Mouse (Mus musculus): Measurements from ENCODE around the gene Smyd3. TPM values are rescaled to one million over a fixed set of nuclear protein-coding genes. Genes with fewer than 3 reads are reported as not detected.
A peak's percentile ranks its signal among the peaks of the same experiment; 100 is the strongest.

Gene Smyd3
- total RNA-seq, 2 experiments from 2014 or later: 18.2 to 19.3 TPM

- DNase-seq (ENCODE audit: low spot score in 2 of 2): no peak
Measured at GRCm38 (mm10) chr1:179238639-179239038, 279.2 kb downstream of the Smyd3 start.

- peak in 1 of 2 experiments; percentile 7 for DNase-seq (ENCODE audit: low spot score in 2 of 2)
Measured at GRCm38 (mm10) chr1:179237989-179238388, 279.9 kb downstream of the Smyd3 start.

- DNase-seq (ENCODE audit: low spot score in 2 of 2): no peak
Measured at GRCm38 (mm10) chr1:179236217-179236840, 281.5 kb downstream of the Smyd3 start.

- DNase-seq (ENCODE audit: low spot score in 2 of 2): peak; percentile 79 to 90
Measured at GRCm38 (mm10) chr1:179231777-179232661, 285.8 kb downstream of the Smyd3 start.

- no peak for DNase-seq (ENCODE audit: low spot score in 2 of 2)
Measured at GRCm38 (mm10) chr1:179229515-179229914, 288.3 kb downstream of the Smyd3 start.

GRCm38 (mm10) chr1:179220290-179220689 lies 297.6 kb downstream of the Smyd3 start:
- no peak for DNase-seq (ENCODE audit: low spot score in 2 of 2)

- no peak for DNase-seq (ENCODE audit: low spot score in 2 of 2)
Measured at GRCm38 (mm10) chr1:179218061-179218460, 299.8 kb downstream of the Smyd3 start.

GRCm38 (mm10) chr1:179217036-179217435 lies 300.8 kb downstream of the Smyd3 start:
- no peak for DNase-seq (ENCODE audit: low spot score in 2 of 2)

GRCm38 (mm10) chr1:179213381-179213780 lies 304.5 kb downstream of the Smyd3 start:
- no peak for DNase-seq (ENCODE audit: low spot score in 2 of 2)

GRCm38 (mm10) chr1:179212295-179212694 lies 305.5 kb downstream of the Smyd3 start:
- no peak for DNase-seq (ENCODE audit: low spot score in 2 of 2)

- DNase-seq (ENCODE audit: low spot score in 2 of 2): no peak
Measured at GRCm38 (mm10) chr1:179211313-179211712, 306.5 kb downstream of the Smyd3 start.

GRCm38 (mm10) chr1:179207846-179208595 lies 309.8 kb downstream of the Smyd3 start:
- no peak for DNase-seq (ENCODE audit: low spot score in 2 of 2)

GRCm38 (mm10) chr1:179207180-179207741 lies 310.6 kb downstream of the Smyd3 start:
- DNase-seq (ENCODE audit: low spot score in 2 of 2): no peak

- DNase-seq (ENCODE audit: low spot score in 2 of 2): no peak
Measured at GRCm38 (mm10) chr1:179198517-179199200, 319.2 kb downstream of the Smyd3 start.

GRCm38 (mm10) chr1:179197821-179198516 lies 319.9 kb downstream of the Smyd3 start:
- DNase-seq (ENCODE audit: low spot score in 2 of 2): no peak

- no peak for DNase-seq (ENCODE audit: low spot score in 2 of 2)
Measured at GRCm38 (mm10) chr1:179197156-179197555, 320.7 kb downstream of the Smyd3 start.

- no peak for DNase-seq (ENCODE audit: low spot score in 2 of 2)
Measured at GRCm38 (mm10) chr1:179196422-179196821, 321.4 kb downstream of the Smyd3 start.

GRCm38 (mm10) chr1:179192781-179193180 lies 325.1 kb downstream of the Smyd3 start:
- no peak for DNase-seq (ENCODE audit: low spot score in 2 of 2)

GRCm38 (mm10) chr1:179190837-179191236 lies 327.0 kb downstream of the Smyd3 start:
- no peak for DNase-seq (ENCODE audit: low spot score in 2 of 2)

GRCm38 (mm10) chr1:179187171-179187570 lies 330.7 kb downstream of the Smyd3 start:
- DNase-seq (ENCODE audit: low spot score in 2 of 2): no peak
